Mouse (Mus musculus) heart, adult 8-10 months (tissue): ENCODE data around the gene Txndc16. TPM values are rescaled to one million over a fixed set of nuclear protein-coding genes. Genes with fewer than 3 reads are reported as not detected.
A peak's percentile ranks its signal among the peaks of the same experiment; 100 is the strongest.

Experiments used
- DNase-seq: peaks from one replicate; pipeline ENCODE4 v3.0.0; 2022; ENCODE audit warnings: low spot score
- total RNA-seq, 4 experiments: library from RNA; stranded (reverse); gene quantifications; 2 replicates each; pipeline ENCODE4 v1.2.4; 2022

The Txndc16 gene
- total RNA-seq, 4 experiments from 2014 or later, result 9.6 to 15.0 (median 13.0) TPM

DNA sequence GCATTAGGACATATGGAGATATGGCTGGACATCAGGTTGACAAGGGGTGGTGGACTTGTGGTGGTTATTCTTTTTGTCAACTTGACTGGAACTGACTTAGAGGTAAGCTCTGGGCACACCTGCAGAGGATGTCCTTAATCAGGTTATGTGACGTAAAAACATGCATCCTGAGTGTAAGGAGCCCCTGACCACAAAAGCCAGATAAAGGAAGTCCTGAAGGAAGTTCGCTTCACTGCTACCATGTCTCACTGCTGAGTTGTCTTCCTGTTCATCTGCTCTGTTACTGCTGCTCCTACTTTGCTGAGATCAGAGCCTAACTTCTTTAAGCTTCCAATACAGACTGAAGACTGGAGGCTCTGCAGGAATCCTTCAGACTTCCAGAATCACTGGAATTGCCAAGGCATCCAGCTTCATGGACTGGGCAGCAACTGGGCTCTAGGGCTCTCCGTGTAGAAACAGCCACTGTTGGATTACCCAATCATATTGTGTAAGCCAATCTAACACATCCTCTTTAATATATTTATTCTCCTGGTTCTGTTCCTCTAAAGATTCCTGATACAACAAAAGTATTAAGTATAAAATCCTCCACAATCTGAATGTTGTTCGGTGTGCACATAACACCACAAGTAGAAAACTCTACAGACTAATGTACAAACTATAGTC is 64.5 kb downstream of the Txndc16 start:
- no peak for DNase-seq

DNA sequence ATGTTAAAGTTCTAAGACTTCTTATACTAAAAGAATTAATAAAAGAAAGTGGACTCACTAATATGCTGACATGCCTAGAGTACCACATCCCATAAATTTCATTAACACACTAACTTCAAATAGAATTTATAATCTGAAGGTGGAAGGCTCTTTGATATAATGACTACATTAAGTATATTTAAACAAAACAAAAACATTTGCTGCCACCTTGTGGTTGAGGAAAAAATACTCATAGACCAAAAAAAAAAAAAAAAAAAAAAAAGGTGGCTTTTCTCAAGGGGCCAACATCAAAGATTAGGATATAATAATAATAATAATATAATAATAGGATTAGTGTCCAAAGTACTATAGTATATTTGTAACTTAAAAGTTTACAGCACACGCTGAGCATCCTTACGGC is 66.9 kb downstream of the Txndc16 start:
- no peak for DNase-seq

DNA sequence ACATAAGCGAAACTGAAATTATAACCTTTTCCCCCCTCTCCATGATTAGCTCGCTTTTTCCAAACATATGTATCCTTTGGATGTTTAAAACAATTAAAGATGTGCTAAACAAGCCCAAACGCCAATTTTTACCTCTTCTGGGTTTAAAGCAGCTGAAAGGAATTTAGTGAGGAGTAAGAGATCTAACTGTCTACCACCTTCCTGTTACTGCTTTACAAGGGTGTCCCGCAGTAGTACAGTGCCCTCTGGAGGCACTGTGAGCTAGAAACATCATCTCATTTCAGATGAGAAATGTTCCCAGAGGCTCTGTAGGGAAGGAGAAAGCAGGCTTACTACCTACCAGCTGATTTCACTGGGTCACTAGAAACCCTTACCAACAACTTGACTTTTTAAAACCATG is 77.6 kb downstream of the Txndc16 start:
- peak; percentile 19 for DNase-seq

DNA sequence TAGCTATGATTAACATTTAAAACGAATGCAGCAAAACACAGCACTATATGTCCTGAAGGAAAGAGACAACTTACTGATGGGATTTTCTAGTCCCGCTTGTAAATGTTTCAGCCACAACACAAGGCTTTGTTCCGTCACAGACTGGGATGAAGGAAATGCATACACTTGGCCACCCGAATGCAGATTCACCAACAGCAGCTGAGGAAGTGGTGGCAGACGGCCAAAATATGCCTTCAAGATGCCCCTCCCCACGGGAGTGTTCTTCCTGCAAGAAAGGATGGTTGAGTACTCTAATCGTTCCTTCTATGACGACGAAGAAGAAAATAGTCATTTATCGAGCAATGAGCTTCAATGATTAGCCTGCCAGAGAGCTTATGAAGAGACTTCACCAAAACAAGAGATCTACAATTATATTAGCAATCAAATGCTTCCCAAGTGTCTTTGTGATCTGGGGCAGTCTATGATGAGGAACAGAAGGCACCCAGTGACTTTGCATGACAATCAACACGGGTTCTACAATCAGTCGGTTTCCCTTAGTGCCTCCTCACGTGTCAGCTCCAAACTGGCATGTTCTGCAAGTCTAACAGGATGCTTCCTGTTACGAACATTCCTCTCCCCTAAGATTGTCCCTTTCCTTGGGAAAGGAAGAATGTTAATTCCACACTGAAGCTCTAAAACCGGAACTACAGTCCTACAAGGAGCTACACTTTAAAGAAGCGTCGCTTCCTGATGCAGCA is 79.6 kb downstream of the Txndc16 start:
- no peak for DNase-seq

DNA sequence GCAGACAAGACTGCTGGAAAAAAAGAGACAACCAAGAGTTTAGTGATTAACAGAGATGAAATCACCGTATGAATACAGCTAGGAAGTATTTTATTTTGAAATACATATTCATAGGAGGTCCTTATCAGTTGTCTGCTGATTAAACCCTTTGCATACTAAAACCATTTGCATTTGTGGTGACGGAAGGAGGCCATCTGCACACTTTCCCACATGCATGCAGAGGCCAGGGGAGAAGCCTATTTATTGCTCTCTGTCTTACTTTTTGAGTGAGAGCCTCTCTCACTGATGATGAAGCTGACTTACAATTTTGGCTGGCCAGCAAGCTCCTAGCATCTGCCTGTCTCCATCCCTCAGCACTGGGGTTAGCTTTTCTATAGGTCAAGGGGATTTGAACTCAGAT is 84.2 kb downstream of the Txndc16 start:
- DNase-seq, result no peak

DNA sequence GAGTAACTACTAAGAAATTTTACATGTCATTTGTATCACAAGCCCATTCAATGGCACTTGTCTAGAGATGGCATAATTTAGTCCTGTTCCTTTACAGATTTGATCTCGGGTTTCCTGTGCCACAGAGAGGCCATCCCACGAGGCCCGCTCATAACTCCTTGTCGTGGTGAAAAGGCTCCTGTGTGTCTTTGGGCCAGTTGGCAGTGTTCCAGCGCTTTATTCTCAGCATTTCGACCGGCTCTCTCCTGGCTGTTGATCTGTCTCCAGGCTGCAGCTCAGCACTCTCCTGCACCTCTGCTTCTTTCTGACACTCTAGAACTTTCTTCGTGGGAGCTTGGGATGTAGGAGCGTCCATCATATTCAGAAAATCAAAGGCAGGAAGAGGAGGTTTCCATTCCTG is 84.6 kb downstream of the Txndc16 start:
- DNase-seq, result no peak

DNA sequence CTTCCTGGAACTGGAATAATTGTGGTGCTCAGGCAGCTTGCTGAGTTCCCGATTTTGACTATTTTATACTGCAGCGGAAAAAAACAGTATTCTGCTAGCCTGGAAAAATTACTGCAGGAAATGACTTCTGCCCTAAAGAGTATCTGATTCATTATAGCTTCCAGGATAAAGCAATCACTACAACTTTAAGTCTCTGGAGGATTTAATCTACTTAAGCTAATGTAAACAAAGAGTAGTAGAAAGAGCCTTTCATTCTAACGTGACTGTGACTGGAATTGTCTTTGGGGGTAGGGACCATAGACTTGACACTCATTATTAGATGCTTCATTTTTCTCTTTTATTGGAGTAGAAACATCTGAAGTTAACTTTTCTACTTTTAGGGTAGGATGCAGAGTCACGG is 101.8 kb downstream of the Txndc16 start:
- DNase-seq, result no peak

DNA sequence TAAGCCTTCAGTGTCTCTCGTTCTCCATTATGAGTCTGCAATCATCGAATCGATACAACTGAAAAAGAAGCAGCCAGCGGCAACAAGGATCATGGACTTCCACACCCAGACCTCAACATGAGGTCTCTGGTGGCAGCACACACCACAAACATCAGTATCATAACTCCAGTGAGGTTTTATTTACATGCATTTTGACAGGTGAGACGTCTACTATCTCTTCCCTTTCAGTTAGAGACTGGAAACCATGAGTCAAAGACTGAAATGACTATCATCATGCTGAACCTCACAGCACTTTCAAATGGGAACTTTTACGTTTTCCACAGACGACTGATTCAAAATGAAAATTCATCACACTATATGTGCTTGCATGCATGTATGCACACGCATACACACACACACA is 117.9 kb downstream of the Txndc16 start:
- no peak for DNase-seq

DNA sequence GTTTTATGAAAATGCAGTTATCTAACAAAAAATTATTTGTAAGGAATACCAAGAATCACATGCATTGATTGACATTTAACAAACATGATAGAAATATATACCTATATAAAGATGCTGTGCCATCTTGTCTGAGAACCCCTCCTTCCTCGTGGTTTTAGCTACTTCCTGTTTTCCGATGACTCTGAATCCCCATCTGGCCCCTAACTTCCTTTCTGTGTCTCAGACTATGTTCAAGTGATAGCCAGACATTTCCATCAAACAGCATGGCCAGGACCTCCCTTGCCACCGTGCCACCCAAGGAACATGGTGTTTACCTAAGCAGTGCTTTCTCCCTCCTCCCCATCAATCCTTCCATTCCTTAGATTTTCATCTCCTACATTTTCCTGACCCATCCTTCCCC is 127.8 kb downstream of the Txndc16 start:
- DNase-seq, result no peak

DNA sequence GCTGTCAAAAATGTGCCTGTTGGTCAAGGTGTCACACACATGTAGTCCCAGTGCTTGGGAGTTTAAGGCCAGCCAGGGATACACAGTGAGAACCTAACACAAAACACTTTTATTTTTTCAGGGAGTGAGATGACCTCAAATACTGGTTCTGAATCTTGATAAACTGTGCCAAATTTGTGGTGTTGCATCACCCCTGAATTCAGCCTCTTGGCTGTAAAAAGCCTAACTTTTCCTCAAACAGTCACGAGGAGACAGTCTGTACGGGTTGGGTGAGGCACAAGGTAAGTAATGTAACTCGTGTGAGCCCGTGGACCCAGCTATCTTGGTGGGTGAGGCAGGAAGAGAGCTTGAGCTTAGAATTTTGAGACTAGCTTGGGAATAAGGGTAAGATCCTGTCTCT is 130.1 kb downstream of the Txndc16 start:
- no peak for DNase-seq

DNA sequence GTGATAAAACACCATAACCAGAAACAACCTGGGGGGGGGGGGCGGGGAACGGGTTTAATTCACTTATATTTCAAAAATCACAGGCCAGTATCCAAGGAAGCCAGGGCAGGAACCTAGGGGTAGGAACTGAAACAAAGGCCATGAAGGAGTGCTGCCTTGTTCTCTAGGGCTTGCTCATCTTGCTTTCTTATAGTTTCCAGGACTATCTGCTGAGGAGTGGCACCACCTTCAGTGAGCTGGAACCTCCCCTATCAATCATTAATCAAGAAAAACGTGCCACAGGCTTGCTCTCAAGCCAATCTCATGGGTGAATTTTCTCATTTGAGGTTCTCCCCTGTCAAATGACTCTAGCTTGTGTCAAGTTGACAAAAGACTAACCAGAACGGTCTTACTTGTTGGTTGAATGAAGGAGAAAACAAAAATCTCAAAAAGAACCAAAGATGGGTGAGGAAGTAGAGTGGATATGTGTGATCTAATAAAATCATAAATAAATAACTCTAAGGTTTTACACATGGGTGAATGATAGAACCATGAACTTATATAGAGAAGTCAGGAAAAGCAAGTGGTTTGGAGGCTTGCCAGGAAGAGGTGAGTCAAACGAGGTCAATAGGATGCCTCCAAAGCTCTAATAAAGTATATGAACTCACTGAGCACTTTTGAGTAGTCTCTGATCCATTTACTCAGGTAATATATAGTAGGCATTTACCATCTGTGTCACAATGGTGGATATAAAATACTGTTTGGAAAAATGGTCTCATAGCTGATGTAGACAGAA is 134.3 kb downstream of the Txndc16 start:
- DNase-seq, result no peak

DNA sequence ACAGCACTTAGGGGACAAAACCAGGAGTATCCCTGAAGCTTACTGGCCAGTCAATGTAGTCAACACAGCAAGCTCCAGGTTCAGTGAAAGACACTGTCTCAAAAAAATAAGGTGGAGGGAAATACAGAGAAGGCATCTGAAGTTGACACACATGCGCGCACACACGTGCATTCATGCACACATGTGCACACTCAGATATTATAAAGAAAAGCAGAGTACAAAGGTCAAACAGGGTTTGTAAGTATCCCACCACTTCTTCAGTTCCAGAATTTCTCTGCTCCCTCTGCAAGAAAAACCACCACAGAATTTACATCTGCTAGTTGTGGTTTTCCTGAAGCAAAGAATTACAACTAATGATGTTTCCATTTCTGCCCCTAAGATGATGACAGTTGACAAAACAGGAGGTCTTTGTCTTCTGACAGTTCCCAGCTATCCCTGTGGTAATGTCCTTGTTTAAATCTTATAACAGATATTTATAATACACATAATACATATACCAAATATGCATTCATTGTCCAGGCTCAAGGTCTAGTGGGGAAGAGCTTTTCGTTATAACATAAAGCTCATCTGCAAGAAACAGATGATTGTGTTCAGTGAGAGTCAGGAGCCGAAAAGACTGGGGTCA is 135.4 kb downstream of the Txndc16 start:
- DNase-seq, result no peak

DNA sequence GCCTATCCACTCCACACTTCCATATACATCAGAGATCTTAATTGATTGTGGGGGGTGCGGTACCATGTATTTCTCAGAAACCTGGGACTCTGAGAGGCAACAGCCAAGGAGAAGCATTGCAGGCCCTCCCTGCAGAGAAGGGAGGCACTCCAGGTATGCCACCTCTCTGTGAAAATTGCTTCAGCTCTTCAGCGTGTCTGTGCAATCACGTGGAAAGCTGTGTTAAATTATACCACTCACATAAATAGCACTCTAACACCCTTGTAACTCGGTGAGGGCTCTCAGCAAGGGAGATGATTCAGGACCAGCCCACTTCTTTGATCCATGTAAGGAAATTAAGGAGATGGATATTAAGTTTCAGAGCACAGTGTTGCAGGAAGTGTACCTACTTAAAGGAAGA is 136.6 kb downstream of the Txndc16 start:
- no peak for DNase-seq

Other genes starting within 250 kb of the Txndc16 start
- gene Ptger2, start 232.1 kb downstream of the Txndc16 start, total RNA-seq, result under 1 TPM; 0.11 to 0.28 (median 0.18) TPM
- 10 to 100 TPM in 1 of 4 experiments, 1 to 10 TPM in 3; 5.8 to 10.7 (median 6.6) TPM for gene Gpr137c, start 611 bp downstream of the Txndc16 start, total RNA-seq
- 10 to 100 TPM; 17.3 to 26.7 (median 19.2) TPM for gene Ero1l, start 98.4 kb upstream of the Txndc16 start, total RNA-seq
- 100 to 1,000 TPM in 1 of 4 experiments, 10 to 100 TPM in 3; 94.8 to 106 (median 95.4) TPM for gene Psmc6, start 109.5 kb upstream of the Txndc16 start, total RNA-seq
- gene Styx, start 130.8 kb upstream of the Txndc16 start, total RNA-seq, result 10 to 100 TPM; 19.9 to 32.3 (median 29.2) TPM
- 10 to 100 TPM; 11.5 to 13.3 (median 12.3) TPM for gene Gnpnat1, start 184.6 kb upstream of the Txndc16 start, total RNA-seq